Mouse (Mus musculus) right cerebral cortex, postnatal 4 days (tissue): ENCODE measurements around the gene Olfr1198.

Source experiments
- DNase-seq: peaks from one replicate; pipeline ENCODE4 v3.0.0-alpha.2; 2022

Gene Olfr1198

GRCm38 (mm10) chr2:88751270-88751669, at the start of gene Olfr1198:
Olfr1198 (minus strand) TSS chr2:88751370.
- no peak for DNase-seq

GRCm38 (mm10) chr2:88792736-88793135, 41.6 kb upstream of the Olfr1198 start, which contains the start of gene Olfr1201:
Olfr1201 (plus strand) TSS chr2:88793036.
- no peak for DNase-seq

GRCm38 (mm10) chr2:88770388-88770787, 19.2 kb upstream of the Olfr1198 start, which contains the start of gene Olfr1200:
Olfr1200 (minus strand) TSS chr2:88770488.
- no peak for DNase-seq

- no peak for DNase-seq
Measured at GRCm38 (mm10) chr2:88760369-88760768, 9.2 kb upstream of the Olfr1198 start, which contains the start of gene Olfr1199. Olfr1199 (minus strand) TSS chr2:88760469.

GRCm38 (mm10) chr2:88743379-88743778, 7.8 kb downstream of the Olfr1198 start:
- no peak for DNase-seq

- no peak for DNase-seq
Measured at GRCm38 (mm10) chr2:88732266-88732665, 18.9 kb downstream of the Olfr1198 start, which contains the start of gene Olfr1197. Olfr1197 (minus strand) TSS chr2:88732366.

GRCm38 (mm10) chr2:88704497-88704896, 46.7 kb downstream of the Olfr1198 start, which contains the start of gene Olfr1196:
Olfr1196 (minus strand) TSS chr2:88704597.
- DNase-seq: no peak
